ENCODE assay signal across 8 mouse cellular contexts in genomic region chr3:121104571-121105407, GRCm38 (mm10).
DNase-seq lines count a peak whose midpoint lies in the region; ATAC-seq and TF ChIP-seq lines count a peak whose summit lies in the region.

No protein-coding gene starts in this region.

- DNase-seq in T-cell, adult 2 months (ENCODE audit: low spot score) = peak; percentile 34
- peak; percentile 91 to 93 for DNase-seq in cerebellum, postnatal 10 days
- DNase-seq in frontal cortex, postnatal 36 days (ENCODE audit: low spot score in 2 of 2) = peak; percentile 82 to 89
- peak; percentile 96 for DNase-seq in hindbrain, postnatal 0 days (ENCODE audit: low spot score)
- DNase-seq in left cerebral cortex, adult 18-20 months (ENCODE audit: low spot score in 2 of 2) = peak; percentile 81 to 85
- DNase-seq in lung, postnatal 4 days = peak; percentile 68 to 75
- peak; percentile 70 for DNase-seq in retina, postnatal 7 days (ENCODE audit: low read depth, low spot score)
- DNase-seq in urinary bladder, adult 2 months (ENCODE audit: low spot score) = peak; percentile 35

- no peaks in the 10 kb centered on the region for H3K4me1 ChIP-seq in hindbrain, postnatal 0 days (ENCODE audit: insufficient read depth, low read length)

- no peak overlapping the region for H3K27ac ChIP-seq in hindbrain, postnatal 0 days

- H3K9me3 ChIP-seq in hindbrain, postnatal 0 days (ENCODE audit: low read length) = no peaks in the 10 kb centered on the region

- peak overlapping the region; percentile 51 for H3K4me2 ChIP-seq in hindbrain, postnatal 0 days (ENCODE audit: low read depth, low read length)

- H3K9ac ChIP-seq in hindbrain, postnatal 0 days (replicated peaks; ENCODE audit: low read length) = no peak overlapping the region

- TF ChIP-seq CTCF in hindbrain, postnatal 0 days (IDR thresholded peaks at IDR 0.05; ENCODE audit: low read depth) = peak; percentile 84

- H3K27me3 ChIP-seq in hindbrain, postnatal 0 days (ENCODE audit: insufficient read depth, low read length) = no peaks in the 10 kb centered on the region

- ATAC-seq in hindbrain, postnatal 0 days = peak; percentile 97

- H3K4me3 ChIP-seq in hindbrain, postnatal 0 days (ENCODE audit: low read length) = peak overlapping the region; percentile 17

- H3K36me3 ChIP-seq in hindbrain, postnatal 0 days (ENCODE audit: insufficient read depth, low read length) = no peaks in the 10 kb centered on the region

- 23% methylated on average over 20 of the region's 20 CpGs for WGBS in hindbrain, postnatal 0 days

Comparison
In these comparisons a context has a peak if more than half of its experiments do, and no peak if none do; other contexts are left out.
1. DNase-seq: peak in every context shown above with its lines; median percentile 96 in hindbrain, postnatal 0 days; 92 in cerebellum, postnatal 10 days; 86 in frontal cortex, postnatal 36 days; 83 in left cerebral cortex, adult 18-20 months; 72 in lung, postnatal 4 days; 70 in retina, postnatal 7 days; 35 in urinary bladder, adult 2 months; 34 in T-cell, adult 2 months.